In the genomic region with DNA sequence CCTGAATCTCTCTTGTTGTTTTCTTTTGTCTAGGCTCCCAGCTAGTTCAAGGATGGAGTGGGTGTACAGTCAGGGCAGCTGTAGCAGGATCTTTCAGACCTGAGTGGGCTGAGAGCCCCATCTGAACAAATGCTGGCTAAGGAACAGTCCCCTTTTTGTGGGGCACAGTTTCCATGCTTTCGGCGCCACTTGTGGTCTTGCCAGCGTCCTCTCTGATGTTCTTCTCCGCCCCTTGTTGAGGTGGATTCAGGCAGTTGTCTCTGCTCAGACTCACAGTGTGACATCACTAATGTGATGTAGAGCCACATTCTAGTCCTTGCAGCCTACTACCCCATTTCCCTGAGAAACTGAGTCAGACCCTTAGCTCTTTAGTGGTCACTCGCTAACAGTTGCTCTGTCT, we compare ENCODE assay signal across 17 mouse cellular contexts. TPM values are rescaled to one million over a fixed set of nuclear protein-coding genes. Genes with fewer than 3 reads are reported as not detected.
DNase-seq lines count a peak whose midpoint lies in the region; ATAC-seq and TF ChIP-seq lines count a peak whose summit lies in the region.
"Had no signal": no experiment of that assay in that cellular context is flagged by ENCODE, and none has a peak within 500 bp of the region (broad histone marks: within the 10 kb centered on the region; RNA-seq: fewer than 3 reads in every experiment).

No protein-coding gene starts in this region.

- peaks cover 52% of the 10 kb centered on the region for H3K79me2 ChIP-seq in myocyte (ENCODE audit: control insufficient read depth, insufficient read depth)

- no peaks in the 10 kb centered on the region for H3K9me3 ChIP-seq in embryonic facial prominence, embryonic 13.5 days
- H3K9me3 ChIP-seq in embryonic facial prominence, embryonic 10.5 days = no peaks in the 10 kb centered on the region
- no peaks in the 10 kb centered on the region for H3K9me3 ChIP-seq in lung, embryonic 16.5 days (ENCODE audit: control insufficient read depth, low read length)
- H3K9me3 ChIP-seq: embryonic facial prominence, embryonic 12.5 days; heart, embryonic 10.5 days; kidney, embryonic 15.5 days; limb, embryonic 12.5 days had no signal

- H3K27me3 ChIP-seq in embryonic facial prominence, embryonic 13.5 days = no peaks in the 10 kb centered on the region
- no peaks in the 10 kb centered on the region for H3K27me3 ChIP-seq in embryonic facial prominence, embryonic 10.5 days (replicated peaks; ENCODE audit: low read depth, poor library complexity, severe bottlenecking)
- H3K27me3 ChIP-seq in lung, embryonic 16.5 days (ENCODE audit: control insufficient read depth, insufficient read depth, low read depth, low read length) = no peaks in the 10 kb centered on the region
- H3K27me3 ChIP-seq in myocyte (ENCODE audit: control insufficient read depth, insufficient read depth, insufficient read length) = no peaks in the 10 kb centered on the region
- H3K27me3 ChIP-seq: embryonic facial prominence, embryonic 12.5 days; kidney, embryonic 15.5 days; limb, embryonic 12.5 days had no signal

- H3K4me1 ChIP-seq in embryonic facial prominence, embryonic 13.5 days = peaks cover 28% of the 10 kb centered on the region
- H3K4me1 ChIP-seq in embryonic facial prominence, embryonic 10.5 days = no peaks in the 10 kb centered on the region; the same call in 1 of the 2 replicates
- peaks cover 33% of the 10 kb centered on the region for H3K4me1 ChIP-seq in lung, embryonic 16.5 days (replicated peaks; ENCODE audit: control insufficient read depth, insufficient read depth, low read length)

- WGBS in embryonic facial prominence, embryonic 13.5 days = 90% methylated on average over 5 of the region's 5 CpGs
- WGBS in embryonic facial prominence, embryonic 10.5 days = 95% methylated on average over 5 of the region's 5 CpGs
- 92% methylated on average over 5 of the region's 5 CpGs for WGBS in lung, embryonic 16.5 days

- no peak overlapping the region for H3K9ac ChIP-seq in embryonic facial prominence, embryonic 13.5 days
- no peak overlapping the region for H3K9ac ChIP-seq in lung, embryonic 16.5 days (ENCODE audit: low read length)
- H3K9ac ChIP-seq: embryonic facial prominence, embryonic 12.5 days; kidney, embryonic 15.5 days; limb, embryonic 12.5 days had no signal

- H3K4me2 ChIP-seq in embryonic facial prominence, embryonic 13.5 days = no peak overlapping the region
- no peak overlapping the region for H3K4me2 ChIP-seq in lung, embryonic 16.5 days (ENCODE audit: low read depth, low read length)
- H3K4me2 ChIP-seq in myocyte (ENCODE audit: low read depth) = peak overlapping the region; percentile 3
- H3K4me2 ChIP-seq: embryonic facial prominence, embryonic 12.5 days; kidney, embryonic 15.5 days; limb, embryonic 12.5 days; midbrain, embryonic 11.5 days had no signal

- intact Hi-C loops in left cerebral cortex, postnatal 10 days (cut with DNase I) = no loop called here

- peak overlapping the region; percentile 66 for H3K27ac ChIP-seq in embryonic facial prominence, embryonic 13.5 days
- no peak overlapping the region for H3K27ac ChIP-seq in embryonic facial prominence, embryonic 10.5 days (replicated peaks)
- peak overlapping the region; percentile 37; the same call in 1 of the 2 replicates for H3K27ac ChIP-seq in lung, embryonic 16.5 days (ENCODE audit: low read length)
- H3K27ac ChIP-seq: embryonic facial prominence, embryonic 12.5 days; heart, embryonic 10.5 days; kidney, embryonic 15.5 days; limb, embryonic 12.5 days had no signal

- H3ac ChIP-seq in myocyte (ENCODE audit: control insufficient read depth, insufficient read length) = no peak overlapping the region

- no peak for TF ChIP-seq POLR2A in myocyte (IDR thresholded peaks at IDR 0.05; ENCODE audit: insufficient read length, low read depth)

- no peak for ATAC-seq in embryonic facial prominence, embryonic 13.5 days (ENCODE audit: insufficient number of reproducible peaks, insufficient read depth, low FRiP score, low TSS enrichment, low read depth)
- ATAC-seq in lung, embryonic 16.5 days (ENCODE audit: low read depth) = no peak

- DNase-seq in embryonic facial prominence, embryonic 10.5 days (ENCODE audit: low spot score) = no peak
- DNase-seq in lung, postnatal 10 days = no peak
- DNase-seq in T-cell, adult 2 months (ENCODE audit: low spot score) = peak; percentile 49
- no peak for DNase-seq in left cerebral cortex, postnatal 10 days (ENCODE audit: extremely low spot score in 1 of 2, low spot score in 2 of 2)
- no peak for DNase-seq in adrenal gland, postnatal 25 days
- DNase-seq: adrenal gland, postnatal 36 days; cerebellum, adult 8-10 months; gastrocnemius, postnatal 36 days; lung, postnatal 36 days had no signal

- no peak overlapping the region for H3K4me3 ChIP-seq in embryonic facial prominence, embryonic 13.5 days
- H3K4me3 ChIP-seq in embryonic facial prominence, embryonic 10.5 days = no peak overlapping the region
- no peak overlapping the region for H3K4me3 ChIP-seq in lung, embryonic 16.5 days (ENCODE audit: low read length)
- H3K4me3 ChIP-seq in myocyte = no peak overlapping the region
- H3K4me3 ChIP-seq: embryonic facial prominence, embryonic 12.5 days; heart, embryonic 10.5 days; kidney, embryonic 15.5 days; limb, embryonic 12.5 days had no signal

- peaks cover 81% of the 10 kb centered on the region for H3K36me3 ChIP-seq in embryonic facial prominence, embryonic 13.5 days
- H3K36me3 ChIP-seq in embryonic facial prominence, embryonic 10.5 days (replicated peaks) = peaks cover 97% of the 10 kb centered on the region
- H3K36me3 ChIP-seq in lung, embryonic 16.5 days (ENCODE audit: control insufficient read depth, insufficient read depth, low read length) = peaks cover 32% of the 10 kb centered on the region
- H3K36me3 ChIP-seq in myocyte (ENCODE audit: control insufficient read depth, insufficient read depth) = peaks cover 13% of the 10 kb centered on the region

TF ChIP-seq in myocyte, 11 proteins besides CTCF, POLR2A, EP300 and RAD21:
- no peak for TF ChIP-seq USF1 (IDR thresholded peaks at IDR 0.05; ENCODE audit: low read depth)
- no peak for TF ChIP-seq MYOD1 (IDR thresholded peaks at IDR 0.05; ENCODE audit: control insufficient read depth in 1 of 3, insufficient read length in 2 of 3, low read depth in 2 of 3)
- no peak for TF ChIP-seq REST (IDR thresholded peaks at IDR 0.05; ENCODE audit: insufficient read depth, insufficient read length)
- TF ChIP-seq SRF (IDR thresholded peaks at IDR 0.05; ENCODE audit: control insufficient read depth, insufficient read length, low read depth) = no peak
- TF ChIP-seq E2F4 (IDR thresholded peaks at IDR 0.05; ENCODE audit: insufficient read depth) = no peak
- TF ChIP-seq TCF12 (IDR thresholded peaks at IDR 0.05; ENCODE audit: insufficient read depth, poor library complexity, severe bottlenecking) = no peak
- no peak for TF ChIP-seq CEBPB (IDR thresholded peaks at IDR 0.05; ENCODE audit: insufficient read depth, poor library complexity, severe bottlenecking)
- TF ChIP-seq MYOG (IDR thresholded peaks at IDR 0.05; ENCODE audit: control insufficient read depth in 1 of 3, insufficient read depth in 1 of 3, insufficient read length in 2 of 3, low read depth in 2 of 3) = no peak
- TF ChIP-seq TCF3 (IDR thresholded peaks at IDR 0.05; ENCODE audit: insufficient read length, low read depth) = no peak
- TF ChIP-seq MAX (IDR thresholded peaks at IDR 0.05; ENCODE audit: low read depth) = no peak
- no peak for TF ChIP-seq POLR2AphosphoS2 (IDR thresholded peaks at IDR 0.05; ENCODE audit: insufficient read length, low read depth)

RNA-seq across cellular contexts. Expression of gene Plcg1, which starts 15.5 kb away (rescaled TPM):
- polyA plus RNA-seq in embryonic facial prominence, embryonic 13.5 days (2015; fragmentation: Nextera tagmentation; extraction: Ambion mirVana) = 63.9 and 64.0 TPM in 2 replicates
- polyA plus RNA-seq in embryonic facial prominence, embryonic 10.5 days (2016; fragmentation: Nextera tagmentation; extraction: Ambion mirVana) = 80.9 and 81.8 TPM in 2 replicates
- 46.0 and 49.6 TPM in 2 replicates for polyA plus RNA-seq in lung, embryonic 16.5 days (2015; fragmentation: Nextera tagmentation; extraction: Ambion mirVana)
- polyA plus RNA-seq in myocyte (2012; fragmentation: generic; extraction: Trizol) = 36.6 TPM
- 100 to 1,000 TPM; 123 to 130 TPM for total RNA-seq in left cerebral cortex, postnatal 10 days (2021)
- 63.3 and 90.9 TPM in 2 replicates for total RNA-seq in adrenal gland, postnatal 25 days (2021)
